Mouse (Mus musculus) urinary bladder, postnatal 36 days (tissue): ENCODE results near the gene Rnft1.

Experiments used
- DNase-seq, 2 experiments: peaks; one replicate each; pipeline ENCODE4 v3.0.0; 2022; ENCODE audit warnings: low spot score in 2 of 2, mixed read lengths in 1 of 2

Rnft1 gene

DNA sequence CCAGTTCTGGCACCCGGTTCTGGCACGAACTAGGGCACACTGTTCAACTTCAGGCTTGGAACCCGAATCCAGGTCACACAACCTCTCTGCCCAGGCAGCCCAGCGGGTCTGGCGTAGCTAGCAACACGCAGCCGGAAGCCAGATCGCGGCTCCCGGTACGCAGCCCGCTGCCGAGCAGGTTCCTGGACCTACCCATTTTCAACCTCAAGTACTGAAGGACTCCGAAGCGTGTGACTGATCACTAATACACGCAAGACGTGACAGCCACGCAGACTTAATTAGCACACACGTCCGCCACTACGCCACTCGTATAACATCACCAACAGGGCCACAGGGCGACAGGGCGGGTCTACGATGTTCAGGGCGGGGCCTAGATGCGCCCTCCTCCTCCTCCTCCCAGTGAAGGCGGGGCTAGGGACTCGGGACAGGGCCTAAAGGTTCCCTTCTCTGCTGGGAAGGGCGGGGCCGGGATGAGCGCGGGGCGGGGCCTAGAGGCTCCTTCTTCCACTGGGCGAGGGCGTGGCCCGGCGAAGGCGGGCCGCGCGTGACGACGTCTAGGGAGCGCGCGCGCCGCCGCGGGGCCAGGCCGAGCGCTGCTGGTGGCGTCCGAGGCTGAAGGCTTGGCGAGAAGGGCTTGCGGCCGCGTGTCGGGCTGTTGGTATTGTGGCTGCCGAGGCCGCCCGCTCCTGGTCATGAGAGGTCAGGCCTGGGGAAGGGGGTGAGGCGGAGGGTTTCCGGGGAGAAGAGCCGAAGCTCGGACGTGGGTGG is at the start of gene Rnft1:
Gene Rnft1, plus strand, starts transcription at position 557 of the 768 bp plus-strand sequence.
- DNase-seq = peak; percentile 98 to 99

- peak in 1 of 2 experiments; percentile 6 for DNase-seq
Measured at GRCm38 (mm10) chr11:86436843-86437242, 47.6 kb upstream of the Rnft1 start.

GRCm38 (mm10) chr11:86438261-86438660 is 46.2 kb upstream of the Rnft1 start:
- no peak for DNase-seq

GRCm38 (mm10) chr11:86440791-86441190 is 43.7 kb upstream of the Rnft1 start:
- no peak for DNase-seq

DNA sequence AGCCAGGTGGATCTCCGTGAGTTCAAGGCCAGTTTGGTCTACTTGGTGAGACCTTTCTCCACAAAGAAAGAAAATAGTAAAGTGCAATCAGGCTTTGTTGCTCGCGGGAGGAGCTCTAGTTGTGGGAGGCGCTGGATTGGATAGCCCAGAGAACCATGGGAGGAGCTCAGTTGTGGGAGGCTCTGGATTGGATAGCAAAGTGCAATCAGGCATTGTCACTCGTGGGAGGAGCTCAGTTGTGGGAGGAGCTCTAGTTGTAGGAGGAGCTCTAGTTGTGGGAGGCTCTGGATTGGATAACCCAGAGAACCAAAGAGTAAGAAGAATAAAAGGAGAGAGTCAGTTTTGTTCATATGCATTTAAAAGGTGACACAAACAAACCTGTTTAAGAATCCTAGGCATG is 30.5 kb upstream of the Rnft1 start:
- no peak for DNase-seq

- no peak for DNase-seq
Measured at GRCm38 (mm10) chr11:86457545-86457944, 26.9 kb upstream of the Rnft1 start.

GRCm38 (mm10) chr11:86458866-86459265 is 25.6 kb upstream of the Rnft1 start:
- DNase-seq = no peak

DNA sequence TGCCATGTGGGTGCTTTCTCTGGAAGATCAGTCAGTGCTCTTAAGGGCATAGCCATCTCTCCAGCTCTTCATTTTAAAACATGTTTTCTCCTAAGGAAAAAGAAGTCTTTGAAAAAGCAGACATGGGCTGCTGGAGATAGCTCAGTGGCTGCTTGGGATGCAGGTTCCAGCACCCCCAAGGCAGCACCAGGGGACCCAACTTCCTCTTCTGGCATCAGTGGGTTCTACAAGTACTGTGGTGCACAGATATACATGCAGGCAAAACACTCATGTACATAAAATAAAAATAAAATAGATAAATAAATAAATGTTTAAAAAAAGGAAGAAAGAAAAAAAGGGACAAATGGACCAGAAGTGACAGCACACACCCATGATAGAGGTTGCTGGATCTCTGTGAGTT is 21.9 kb upstream of the Rnft1 start:
- no peak for DNase-seq

DNA sequence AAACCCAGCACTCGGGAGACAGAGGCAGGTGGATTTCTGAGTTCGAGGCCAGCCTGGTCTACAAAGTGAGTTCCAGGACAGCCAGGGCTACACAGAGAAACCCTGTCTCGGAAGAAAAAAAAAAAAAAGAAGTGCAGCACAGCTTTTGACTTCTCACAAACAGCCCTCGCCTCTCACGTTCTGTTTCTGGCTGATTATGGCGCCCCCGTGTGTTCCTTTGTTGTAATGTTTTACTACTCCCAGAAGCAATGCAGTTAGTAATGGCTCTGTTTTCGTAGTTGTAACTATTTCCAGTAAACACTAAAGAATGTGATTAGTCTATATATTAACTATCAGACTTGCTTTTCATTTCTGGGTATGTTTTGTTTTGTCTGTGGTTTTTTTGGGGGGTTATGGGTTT is 20.2 kb upstream of the Rnft1 start:
- peak; percentile 32 to 43 for DNase-seq

GRCm38 (mm10) chr11:86468345-86468744 is 16.1 kb upstream of the Rnft1 start:
- DNase-seq = no peak

- no peak for DNase-seq
Measured at GRCm38 (mm10) chr11:86468971-86469370, 15.5 kb upstream of the Rnft1 start.

DNA sequence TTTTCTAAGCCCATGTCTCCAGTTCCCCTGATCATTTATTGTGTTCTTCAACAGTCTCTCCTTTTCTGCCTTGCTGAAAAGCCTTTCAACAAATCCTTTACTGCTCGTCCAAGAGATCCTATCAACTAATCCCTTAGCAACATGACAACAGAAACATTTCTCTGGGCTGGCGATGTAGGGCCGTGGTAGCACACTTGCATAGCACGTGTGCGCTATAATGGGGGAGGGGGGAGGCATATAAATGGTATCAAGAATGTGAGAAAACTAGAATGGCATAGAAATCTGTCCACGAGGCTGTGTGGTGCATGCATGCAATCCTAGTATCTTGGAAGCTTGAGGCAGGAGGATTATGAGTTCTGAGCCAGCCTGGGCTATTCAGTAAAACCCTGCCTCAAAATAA is 12.7 kb upstream of the Rnft1 start:
- DNase-seq = no peak

- no peak for DNase-seq
Measured at GRCm38 (mm10) chr11:86472771-86473171, 11.7 kb upstream of the Rnft1 start.

GRCm38 (mm10) chr11:86473576-86473975 is 10.9 kb upstream of the Rnft1 start:
- no peak for DNase-seq

GRCm38 (mm10) chr11:86484910-86485510 is 553 bp downstream of the Rnft1 start:
- DNase-seq = peak; percentile 20 to 38

DNA sequence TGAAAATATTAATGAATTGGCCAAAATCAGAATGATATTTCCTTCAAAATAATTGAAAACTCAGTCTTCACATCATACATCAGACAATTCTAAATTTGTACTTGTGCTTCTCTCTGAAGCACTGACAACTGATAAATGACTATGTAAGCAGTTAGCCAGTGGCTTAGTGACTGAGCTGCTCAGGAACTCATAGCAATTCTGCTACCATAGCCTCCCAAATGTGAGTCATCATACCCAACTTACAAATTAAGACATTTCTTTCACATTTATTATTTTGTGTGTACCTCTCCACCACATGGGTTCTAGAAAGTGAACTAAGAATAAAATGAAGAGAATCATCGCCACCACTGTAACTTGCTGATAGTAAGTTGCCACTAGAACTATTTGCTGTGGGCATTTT is 6.3 kb downstream of the Rnft1 start:
- no peak for DNase-seq

DNA sequence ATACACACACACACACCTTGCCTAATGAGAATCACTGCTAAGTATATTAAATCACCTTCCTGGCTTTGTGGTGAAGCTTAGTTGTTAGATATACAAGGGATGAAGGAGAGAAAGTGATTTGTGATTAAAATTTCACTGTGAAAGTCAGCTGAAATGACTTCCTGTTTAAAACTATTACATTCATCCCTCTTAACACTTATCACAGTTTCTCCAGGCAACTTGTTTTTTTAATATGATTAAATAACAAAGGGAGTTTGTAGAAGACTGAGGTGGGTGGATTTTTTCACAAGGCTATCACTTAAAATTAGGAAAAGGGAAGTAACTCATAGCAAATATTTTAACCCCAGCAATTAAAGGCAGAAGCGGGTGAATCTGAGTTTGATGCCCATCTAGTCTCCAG is 12.9 kb downstream of the Rnft1 start:
- DNase-seq = no peak

DNA sequence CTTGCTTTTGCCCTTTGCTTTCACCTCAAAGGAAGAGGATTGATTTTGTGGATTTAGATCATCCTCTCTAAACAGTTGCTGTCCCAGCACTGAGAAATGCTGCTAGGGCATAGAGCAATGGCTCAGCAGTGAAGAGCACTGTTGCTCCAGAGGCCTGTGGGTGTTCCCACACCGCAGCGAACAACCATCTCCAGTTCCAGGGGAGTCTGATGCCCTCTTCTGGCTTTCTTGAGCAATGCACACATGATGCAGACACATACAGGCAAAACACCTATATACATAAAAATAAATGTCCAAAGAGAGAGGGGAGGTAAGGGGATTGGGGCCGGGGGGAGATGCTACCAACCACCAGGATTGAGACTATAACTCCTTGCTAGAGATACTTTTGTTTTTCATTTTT is 13.5 kb downstream of the Rnft1 start:
- DNase-seq = no peak

GRCm38 (mm10) chr11:86500795-86501194 is 16.3 kb downstream of the Rnft1 start:
- no peak for DNase-seq

DNA sequence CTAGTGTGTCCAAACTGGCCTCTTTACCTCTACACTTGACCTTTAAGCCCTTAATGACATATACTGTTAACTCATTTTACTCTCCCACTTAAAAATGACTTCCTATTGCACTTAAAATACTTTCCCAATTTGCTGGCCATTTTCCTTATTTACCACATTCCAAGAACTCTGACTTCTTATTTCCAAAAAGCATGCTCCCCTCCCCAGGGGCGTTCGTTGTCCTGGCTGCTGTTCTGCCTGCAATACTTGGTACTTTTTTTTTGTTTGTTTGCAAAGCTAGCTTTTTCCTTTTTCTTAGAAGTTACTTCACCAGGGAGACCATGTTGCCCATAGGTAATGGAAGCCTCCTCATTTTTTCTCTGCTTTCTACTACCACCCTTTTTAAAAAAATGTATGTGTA is 18.7 kb downstream of the Rnft1 start:
- no peak for DNase-seq

GRCm38 (mm10) chr11:86507334-86507733 is 22.9 kb downstream of the Rnft1 start:
- DNase-seq = no peak

DNA sequence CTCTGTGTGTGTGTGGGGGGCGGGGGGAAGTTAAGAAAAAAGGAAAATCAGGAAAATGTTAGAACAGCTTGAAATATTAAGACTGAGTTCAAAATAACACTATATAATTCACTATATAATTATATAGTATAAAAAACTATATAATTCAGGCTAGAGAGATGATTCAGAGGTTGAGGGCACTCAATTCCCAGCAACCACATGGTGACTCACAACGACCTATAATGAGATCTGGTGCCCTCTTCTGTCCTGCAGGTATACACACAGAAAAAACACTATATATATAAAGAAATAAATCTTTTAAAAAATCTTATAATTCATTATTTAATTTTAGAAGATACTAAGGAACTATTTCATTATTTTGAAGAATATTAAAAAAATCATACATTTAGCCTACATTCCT is 23.5 kb downstream of the Rnft1 start:
- no peak for DNase-seq

DNA sequence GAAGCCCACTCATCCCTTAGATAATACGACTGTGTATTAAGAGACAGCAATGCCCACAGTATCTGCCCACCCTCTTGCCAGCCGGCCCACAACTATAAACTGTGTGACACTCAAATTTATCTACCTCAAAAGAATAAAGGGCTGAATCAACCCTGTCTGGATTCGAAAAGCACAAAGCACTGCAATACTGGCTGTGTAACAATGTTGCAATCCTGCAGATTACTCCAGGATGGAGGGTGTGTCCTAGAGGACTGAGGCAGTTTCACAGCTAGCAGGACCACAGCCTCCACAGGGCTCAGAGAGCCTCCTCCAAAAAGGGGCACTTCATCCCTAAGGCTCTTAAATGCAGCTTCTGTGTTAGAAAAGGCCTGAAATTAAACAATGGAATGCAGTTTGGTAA is 32.2 kb downstream of the Rnft1 start:
- no peak for DNase-seq

- no peak for DNase-seq
Measured at GRCm38 (mm10) chr11:86517229-86517628, 32.8 kb downstream of the Rnft1 start.
